Mouse (Mus musculus): ENCODE data around the gene Sidt1. TPM values are rescaled to one million over a fixed set of nuclear protein-coding genes. Genes with fewer than 3 reads are reported as not detected.

Sidt1 gene
- polyA plus RNA-seq, 1 experiment from 2014 or later, result 4.7 TPM

GRCm38 (mm10) chr16:44269578-44269977, 63.4 kb downstream of the Sidt1 start:
- H3K9ac ChIP-seq, result no peak overlapping the region
- 83% methylated on average over 6 of the region's 6 CpGs for WGBS
- H3K9me3 ChIP-seq, result no peaks in the 10 kb centered on the region
- no peak for ATAC-seq (ENCODE audit: insufficient read depth, low FRiP score, low read depth)
- H3K27ac ChIP-seq, result peak overlapping the region; percentile 64; the same call in 1 of the 2 replicates
- H3K4me1 ChIP-seq, result no peaks in the 10 kb centered on the region
- H3K4me2 ChIP-seq, result no peak overlapping the region
- no peak overlapping the region for H3K4me3 ChIP-seq (replicated peaks)
- H3K27me3 ChIP-seq (replicated peaks), result no peaks in the 10 kb centered on the region
- no peaks in the 10 kb centered on the region for H3K36me3 ChIP-seq

- no peaks in the 10 kb centered on the region for H3K4me1 ChIP-seq
- H3K27me3 ChIP-seq (replicated peaks), result no peaks in the 10 kb centered on the region
- ATAC-seq (ENCODE audit: insufficient read depth, low FRiP score, low read depth), result no peak
- H3K36me3 ChIP-seq, result no peaks in the 10 kb centered on the region
- 85% methylated on average over 7 of the region's 7 CpGs for WGBS
- no peak overlapping the region for H3K27ac ChIP-seq
- H3K4me3 ChIP-seq (replicated peaks), result no peak overlapping the region
- no peaks in the 10 kb centered on the region for H3K9me3 ChIP-seq
- H3K9ac ChIP-seq, result no peak overlapping the region
- H3K4me2 ChIP-seq, result no peak overlapping the region
Observed at GRCm38 (mm10) chr16:44268541-44269215, 64.3 kb downstream of the Sidt1 start.

GRCm38 (mm10) chr16:44265562-44265961, 67.4 kb downstream of the Sidt1 start:
- Histone ChIP-seq H3K4me3 (replicated peaks) (no peak overlapping the region), H3K27me3 (replicated peaks) (no peaks in the 10 kb centered on the region), H3K27ac (no peak overlapping the region), H3K4me1 (no peaks in the 10 kb centered on the region), H3K4me2 (no peak overlapping the region), H3K9ac (no peak overlapping the region), H3K36me3 (no peaks in the 10 kb centered on the region), H3K9me3 (no peaks in the 10 kb centered on the region)
- no peak for ATAC-seq (ENCODE audit: insufficient read depth, low FRiP score, low read depth)
- 76% methylated on average over 6 of the region's 6 CpGs for WGBS

- no peak for ATAC-seq (ENCODE audit: insufficient read depth, low FRiP score, low read depth)
Observed at GRCm38 (mm10) chr16:44264916-44265315, 68.1 kb downstream of the Sidt1 start.

GRCm38 (mm10) chr16:44257476-44257875, 75.5 kb downstream of the Sidt1 start:
- Histone ChIP-seq H3K27me3 (replicated peaks) (no peaks in the 10 kb centered on the region), H3K27ac (no peak overlapping the region), H3K4me1 (no peaks in the 10 kb centered on the region), H3K4me2 (no peak overlapping the region), H3K36me3 (no peaks in the 10 kb centered on the region), H3K9me3 (no peaks in the 10 kb centered on the region), H3K4me3 (replicated peaks) (no peak overlapping the region), H3K9ac (no peak overlapping the region)
- no peak for ATAC-seq (ENCODE audit: insufficient read depth, low FRiP score, low read depth)
- WGBS, result 88% methylated on average over 3 of the region's 3 CpGs

More at GRCm38 (mm10) chr16:44264916-44265315, 68.1 kb downstream of the Sidt1 start:
- Histone ChIP-seq H3K27ac (no peak overlapping the region), H3K4me2 (no peak overlapping the region), H3K4me1 (no peaks in the 10 kb centered on the region), H3K9ac (no peak overlapping the region), H3K27me3 (replicated peaks) (no peaks in the 10 kb centered on the region), H3K4me3 (replicated peaks) (no peak overlapping the region), H3K9me3 (no peaks in the 10 kb centered on the region), H3K36me3 (no peaks in the 10 kb centered on the region)
- WGBS, result 51% methylated on average over 2 of the region's 2 CpGs

- Histone ChIP-seq H3K27ac (peak overlapping the region; percentile 55; the same call in 1 of the 2 replicates), H3K27me3 (replicated peaks) (no peaks in the 10 kb centered on the region), H3K36me3 (no peaks in the 10 kb centered on the region), H3K9ac (no peak overlapping the region), H3K9me3 (no peaks in the 10 kb centered on the region), H3K4me2 (no peak overlapping the region), H3K4me3 (replicated peaks) (no peak overlapping the region), H3K4me1 (no peaks in the 10 kb centered on the region)
- ATAC-seq (ENCODE audit: insufficient read depth, low FRiP score, low read depth), result peak; percentile 83; the same call in 1 of the 2 replicates
- 42% methylated on average over 7 of the region's 7 CpGs for WGBS
Observed at GRCm38 (mm10) chr16:44254698-44255097, 78.3 kb downstream of the Sidt1 start.

- H3K36me3 ChIP-seq, result no peaks in the 10 kb centered on the region
- no peak overlapping the region for H3K4me3 ChIP-seq (replicated peaks)
- H3K9ac ChIP-seq, result no peak overlapping the region
- ATAC-seq (ENCODE audit: insufficient read depth, low FRiP score, low read depth), result no peak; the same call in 1 of the 2 replicates
- no peaks in the 10 kb centered on the region for H3K4me1 ChIP-seq
- WGBS, result 63% methylated on average over 7 of the region's 7 CpGs
- H3K27me3 ChIP-seq (replicated peaks), result no peaks in the 10 kb centered on the region
- H3K4me2 ChIP-seq, result no peak overlapping the region
- peak overlapping the region; percentile 41; the same call in 1 of the 2 replicates for H3K27ac ChIP-seq
- H3K9me3 ChIP-seq, result no peaks in the 10 kb centered on the region
Observed at GRCm38 (mm10) chr16:44253797-44254634, 79.0 kb downstream of the Sidt1 start.

GRCm38 (mm10) chr16:44252735-44253134, 80.3 kb downstream of the Sidt1 start:
- Histone ChIP-seq H3K27ac (no peak overlapping the region), H3K9ac (no peak overlapping the region), H3K9me3 (no peaks in the 10 kb centered on the region), H3K27me3 (replicated peaks) (no peaks in the 10 kb centered on the region), H3K4me3 (replicated peaks) (no peak overlapping the region), H3K4me2 (no peak overlapping the region), H3K4me1 (no peaks in the 10 kb centered on the region), H3K36me3 (no peaks in the 10 kb centered on the region)
- WGBS, result 91% methylated on average over 3 of the region's 3 CpGs
- no peak for ATAC-seq (ENCODE audit: insufficient read depth, low FRiP score, low read depth)

GRCm38 (mm10) chr16:44249985-44250384, 83.0 kb downstream of the Sidt1 start:
- Histone ChIP-seq H3K27ac (no peak overlapping the region), H3K9me3 (no peaks in the 10 kb centered on the region), H3K4me2 (no peak overlapping the region), H3K27me3 (replicated peaks) (no peaks in the 10 kb centered on the region), H3K36me3 (no peaks in the 10 kb centered on the region), H3K9ac (no peak overlapping the region), H3K4me3 (replicated peaks) (no peak overlapping the region), H3K4me1 (no peaks in the 10 kb centered on the region)
- ATAC-seq (ENCODE audit: insufficient read depth, low FRiP score, low read depth), result no peak
- WGBS, result 77% methylated on average over 10 of the region's 10 CpGs

GRCm38 (mm10) chr16:44243323-44243722, 89.7 kb downstream of the Sidt1 start:
- Histone ChIP-seq H3K4me1 (no peaks in the 10 kb centered on the region), H3K9ac (no peak overlapping the region), H3K9me3 (no peaks in the 10 kb centered on the region), H3K4me3 (replicated peaks) (no peak overlapping the region), H3K4me2 (no peak overlapping the region), H3K36me3 (no peaks in the 10 kb centered on the region), H3K27me3 (replicated peaks) (no peaks in the 10 kb centered on the region), H3K27ac (no peak overlapping the region)
- WGBS, result 59% methylated on average over 7 of the region's 7 CpGs
- ATAC-seq (ENCODE audit: insufficient read depth, low FRiP score, low read depth), result no peak

- H3K4me2 ChIP-seq, result no peak overlapping the region
- no peaks in the 10 kb centered on the region for H3K9me3 ChIP-seq
- ATAC-seq (ENCODE audit: insufficient read depth, low FRiP score, low read depth), result peak; percentile 41; the same call in 1 of the 2 replicates
- H3K27me3 ChIP-seq (replicated peaks), result no peaks in the 10 kb centered on the region
- H3K27ac ChIP-seq, result no peak overlapping the region
- H3K4me3 ChIP-seq (replicated peaks), result no peak overlapping the region
- H3K9ac ChIP-seq, result no peak overlapping the region
- H3K4me1 ChIP-seq, result no peaks in the 10 kb centered on the region
- H3K36me3 ChIP-seq, result no peaks in the 10 kb centered on the region
- 3% methylated on average over 1 of the region's 1 CpGs for WGBS
Observed at GRCm38 (mm10) chr16:44242633-44243032, 90.4 kb downstream of the Sidt1 start.

GRCm38 (mm10) chr16:44240406-44240805, 92.6 kb downstream of the Sidt1 start:
- no peak overlapping the region for H3K27ac ChIP-seq
- H3K4me2 ChIP-seq, result no peak overlapping the region
- no peaks in the 10 kb centered on the region for H3K27me3 ChIP-seq (replicated peaks)
- H3K4me3 ChIP-seq (replicated peaks), result no peak overlapping the region
- H3K9ac ChIP-seq, result no peak overlapping the region
- no peaks in the 10 kb centered on the region for H3K4me1 ChIP-seq
- WGBS, result 60% methylated on average over 8 of the region's 8 CpGs
- H3K36me3 ChIP-seq, result no peaks in the 10 kb centered on the region
- ATAC-seq (ENCODE audit: insufficient read depth, low FRiP score, low read depth), result no peak
- no peaks in the 10 kb centered on the region for H3K9me3 ChIP-seq

Measured in stomach, embryonic 15.5 days (tissue).